7 mouse cellular contexts compared by ENCODE assay signal in the genomic region with DNA sequence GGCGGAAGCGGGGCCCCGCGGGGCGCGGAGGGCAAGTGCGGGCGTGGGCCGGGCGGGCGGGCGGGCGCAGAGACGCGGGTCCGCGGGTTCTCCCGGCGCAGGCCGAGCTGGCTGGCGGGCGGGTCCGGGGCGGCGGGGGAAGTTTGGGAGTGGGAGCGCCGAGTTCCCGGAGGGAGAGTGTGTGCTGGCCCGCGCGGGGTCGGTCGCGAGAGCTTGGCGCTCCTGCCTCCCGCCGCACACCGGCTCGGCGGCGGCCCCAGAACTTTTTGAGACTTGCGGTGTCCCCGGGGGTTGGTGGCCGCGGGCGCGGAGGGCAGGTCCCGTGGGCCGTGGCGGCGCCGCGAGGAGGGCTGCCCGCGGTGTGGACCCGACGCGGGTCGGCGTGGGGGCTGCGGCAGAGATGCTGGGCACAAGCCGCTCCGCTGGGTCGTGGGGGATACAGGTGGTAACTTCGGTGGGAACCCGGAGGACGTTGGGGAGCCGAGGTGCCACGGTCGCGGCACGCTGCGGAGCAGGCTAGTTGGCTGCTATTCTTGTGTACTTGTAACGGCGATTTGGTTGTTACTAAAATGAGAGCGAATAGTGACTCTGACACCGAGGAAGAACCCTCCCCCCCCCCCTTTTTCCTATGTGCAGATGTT. TPM values are rescaled to one million over a fixed set of nuclear protein-coding genes. Genes with fewer than 3 reads are reported as not detected.
DNase-seq lines count a peak whose midpoint lies in the region; ATAC-seq and TF ChIP-seq lines count a peak whose summit lies in the region.

No protein-coding gene starts in this region.

- H3K36me3 ChIP-seq in forebrain, embryonic 13.5 days (ENCODE audit: poor library complexity, severe bottlenecking): no peaks in the 10 kb centered on the region
- H3K36me3 ChIP-seq in hindbrain, embryonic 14.5 days (replicated peaks; ENCODE audit: control insufficient read depth, insufficient read depth): no peaks in the 10 kb centered on the region
- H3K36me3 ChIP-seq in limb, embryonic 15.5 days: no peaks in the 10 kb centered on the region
- H3K36me3 ChIP-seq in myocyte (ENCODE audit: control insufficient read depth, insufficient read depth): no peaks in the 10 kb centered on the region
- H3K36me3 ChIP-seq in stomach, embryonic 14.5 days (ENCODE audit: control insufficient read depth, insufficient read depth, low read length): no peaks in the 10 kb centered on the region

- H3K27ac ChIP-seq in forebrain, embryonic 13.5 days: peak overlapping the region; percentile 97
- H3K27ac ChIP-seq in hindbrain, embryonic 14.5 days: peak overlapping the region; percentile 93
- peak overlapping the region; percentile 96 for H3K27ac ChIP-seq in limb, embryonic 15.5 days
- H3K27ac ChIP-seq in stomach, embryonic 14.5 days (ENCODE audit: low read length): peak overlapping the region; percentile 93

- H3K9me3 ChIP-seq in forebrain, embryonic 13.5 days (replicated peaks): no peaks in the 10 kb centered on the region
- H3K9me3 ChIP-seq in hindbrain, embryonic 14.5 days (ENCODE audit: control insufficient read depth, low read length): no peaks in the 10 kb centered on the region
- H3K9me3 ChIP-seq in limb, embryonic 15.5 days: no peaks in the 10 kb centered on the region
- no peaks in the 10 kb centered on the region for H3K9me3 ChIP-seq in stomach, embryonic 14.5 days (ENCODE audit: control insufficient read depth, low read depth, low read length)

- peak; percentile 45 for DNase-seq in Muller cell, postnatal 12 days (ENCODE audit: inconsistent ontology term)
- DNase-seq in adrenal gland, postnatal 4 days (ENCODE audit: low spot score in 2 of 2): peak; percentile 17 to 27
- DNase-seq in hindbrain, embryonic 14.5 days (ENCODE audit: low spot score): no peak

- ATAC-seq in forebrain, embryonic 13.5 days: no peak
- ATAC-seq in hindbrain, embryonic 14.5 days (ENCODE audit: low FRiP score): no peak
- no peak for ATAC-seq in limb, embryonic 15.5 days (ENCODE audit: insufficient number of reproducible peaks, low FRiP score, low TSS enrichment, low read depth)
- peak; percentile 1; the same call in 1 of the 2 replicates for ATAC-seq in stomach, embryonic 14.5 days (ENCODE audit: insufficient number of reproducible peaks, insufficient read depth, low FRiP score, low read depth)

- H3ac ChIP-seq in myocyte (ENCODE audit: control insufficient read depth, insufficient read length): peak overlapping the region; percentile 99

- no peaks in the 10 kb centered on the region for H3K27me3 ChIP-seq in forebrain, embryonic 13.5 days
- no peaks in the 10 kb centered on the region for H3K27me3 ChIP-seq in hindbrain, embryonic 14.5 days (ENCODE audit: control insufficient read depth, insufficient read depth, low read length)
- H3K27me3 ChIP-seq in limb, embryonic 15.5 days: no peaks in the 10 kb centered on the region
- no peaks in the 10 kb centered on the region for H3K27me3 ChIP-seq in myocyte (ENCODE audit: control insufficient read depth, insufficient read depth, insufficient read length)
- H3K27me3 ChIP-seq in stomach, embryonic 14.5 days (ENCODE audit: control insufficient read depth, insufficient read depth, low read length): no peaks in the 10 kb centered on the region

- 0% methylated on average over 49 of the region's 77 CpGs for WGBS in forebrain, embryonic 13.5 days
- under 1% methylated on average over 50 of the region's 77 CpGs for WGBS in hindbrain, embryonic 14.5 days
- under 1% methylated on average over 70 of the region's 77 CpGs for WGBS in limb, embryonic 15.5 days
- under 1% methylated on average over 62 of the region's 77 CpGs for WGBS in stomach, embryonic 14.5 days

- peak overlapping the region; percentile 97 for H3K4me3 ChIP-seq in forebrain, embryonic 13.5 days
- peak overlapping the region; percentile 94 for H3K4me3 ChIP-seq in hindbrain, embryonic 14.5 days (replicated peaks; ENCODE audit: low read length)
- H3K4me3 ChIP-seq in limb, embryonic 15.5 days: peak overlapping the region; percentile 89
- H3K4me3 ChIP-seq in myocyte: peak overlapping the region; percentile 30
- peak overlapping the region; percentile 90 for H3K4me3 ChIP-seq in stomach, embryonic 14.5 days (ENCODE audit: low read depth, low read length)

- H3K79me2 ChIP-seq in myocyte (ENCODE audit: control insufficient read depth, insufficient read depth): peaks cover 45% of the 10 kb centered on the region

- peak; percentile 19 for TF ChIP-seq POLR2A in myocyte (IDR thresholded peaks at IDR 0.05; ENCODE audit: insufficient read length, low read depth)

- H3K4me2 ChIP-seq in forebrain, embryonic 13.5 days: peak overlapping the region; percentile 87
- H3K4me2 ChIP-seq in hindbrain, embryonic 14.5 days (replicated peaks): peak overlapping the region; percentile 77
- peak overlapping the region; percentile 76 for H3K4me2 ChIP-seq in limb, embryonic 15.5 days
- peak overlapping the region; percentile 53 for H3K4me2 ChIP-seq in myocyte (ENCODE audit: low read depth)
- H3K4me2 ChIP-seq in stomach, embryonic 14.5 days (replicated peaks; ENCODE audit: low read depth, low read length): peak overlapping the region; percentile 78

- H3K4me1 ChIP-seq in forebrain, embryonic 13.5 days: peaks cover 42% of the 10 kb centered on the region
- H3K4me1 ChIP-seq in hindbrain, embryonic 14.5 days (replicated peaks; ENCODE audit: control insufficient read depth, insufficient read depth, low read length): peaks cover 44% of the 10 kb centered on the region
- peaks cover 21% of the 10 kb centered on the region for H3K4me1 ChIP-seq in limb, embryonic 15.5 days
- peaks cover 9% of the 10 kb centered on the region for H3K4me1 ChIP-seq in stomach, embryonic 14.5 days (ENCODE audit: control insufficient read depth, insufficient read depth, low read length)

- peak overlapping the region; percentile 94 for H3K9ac ChIP-seq in forebrain, embryonic 13.5 days
- peak overlapping the region; percentile 83 for H3K9ac ChIP-seq in hindbrain, embryonic 14.5 days
- peak overlapping the region; percentile 93 for H3K9ac ChIP-seq in limb, embryonic 15.5 days
- H3K9ac ChIP-seq in stomach, embryonic 14.5 days (replicated peaks; ENCODE audit: low read depth, low read length): peak overlapping the region; percentile 89

TF ChIP-seq in myocyte, 11 proteins besides CTCF, POLR2A, EP300 and RAD21:
- TF ChIP-seq MYOD1 (IDR thresholded peaks at IDR 0.05; ENCODE audit: control insufficient read depth in 1 of 3, insufficient read length in 2 of 3, low read depth in 2 of 3) (peak in 1 of 3 experiments; percentile 30), MAX (IDR thresholded peaks at IDR 0.05; ENCODE audit: low read depth) (no peak)

RNA-seq across cellular contexts. Expression of gene Ssbp2, which starts 1.7 kb away (rescaled TPM):
- total RNA-seq in adrenal gland, postnatal 4 days (2021): 10 to 100 TPM; 42.0 to 50.9 TPM
- 202 and 241 TPM in 2 replicates for polyA plus RNA-seq in forebrain, embryonic 13.5 days (2015; fragmentation: Nextera tagmentation; extraction: Ambion mirVana)
- 204 and 220 TPM in 2 replicates for polyA plus RNA-seq in hindbrain, embryonic 14.5 days (2014; fragmentation: Nextera tagmentation; extraction: Ambion mirVana)
- polyA plus RNA-seq in limb, embryonic 15.5 days (2015; fragmentation: Nextera tagmentation; extraction: Ambion mirVana): 164 and 167 TPM in 2 replicates
- polyA plus RNA-seq in myocyte (2012; fragmentation: generic; extraction: Trizol): 52.1 TPM
- 161 and 171 TPM in 2 replicates for polyA plus RNA-seq in stomach, embryonic 14.5 days (2014; fragmentation: Nextera tagmentation; extraction: Ambion mirVana)

Comparison
In these comparisons a context has a peak if more than half of its experiments do, and no peak if none do; other contexts are left out.
1. H3K4me3 ChIP-seq: peak in every context shown above with its lines; median percentile 97 in forebrain, embryonic 13.5 days; 94 in hindbrain, embryonic 14.5 days; 90 in stomach, embryonic 14.5 days; 89 in limb, embryonic 15.5 days; 30 in myocyte.